Mouse (Mus musculus) myocyte (in vitro differentiated cells): ENCODE measurements around the gene Ninl.

Source experiments
- CEBPB ChIP-seq: IDR thresholded peaks from 2 replicates; pipeline ENCODE4 v1.6.1; 2011; ENCODE audit warnings: mild to moderate bottlenecking, moderate library complexity; ENCODE audit not compliant: poor library complexity, insufficient read depth, severe bottlenecking
- E2F4 ChIP-seq: IDR thresholded peaks from one replicate; pipeline ENCODE4 v1.6.1; 2011; ENCODE audit warnings: mild to moderate bottlenecking, control low read depth, moderate library complexity; ENCODE audit not compliant: insufficient read depth
- MAX ChIP-seq: IDR thresholded peaks from one replicate; pipeline ENCODE4 v1.6.1; 2011; ENCODE audit warnings: low read depth, mild to moderate bottlenecking, control low read depth
- MYOD1 ChIP-seq, 3 experiments: IDR thresholded peaks; one replicate each; pipeline ENCODE4 v1.6.1; 2011; ENCODE audit warnings: control low read depth in 2 of 3, low read depth in 2 of 3, mild to moderate bottlenecking in 2 of 3, moderate library complexity in 1 of 3; ENCODE audit not compliant: insufficient read length in 2 of 3, control insufficient read depth in 1 of 3
- MYOG ChIP-seq, 3 experiments: IDR thresholded peaks; one replicate each; pipeline ENCODE4 v1.6.1; 2011; ENCODE audit warnings: control low read depth in 2 of 3, low read depth in 2 of 3, mild to moderate bottlenecking in 2 of 3; ENCODE audit not compliant: insufficient read length in 2 of 3, control insufficient read depth in 1 of 3, insufficient read depth in 1 of 3
- POLR2A ChIP-seq: IDR thresholded peaks from one replicate; pipeline ENCODE4 v1.6.1; 2011; ENCODE audit warnings: low read depth, mild to moderate bottlenecking, control low read depth, moderate library complexity; ENCODE audit not compliant: insufficient read length
- POLR2AphosphoS2 ChIP-seq: IDR thresholded peaks from one replicate; pipeline ENCODE4 v1.6.1; 2011; ENCODE audit warnings: low read depth, control low read depth; ENCODE audit not compliant: insufficient read length
- SRF ChIP-seq: IDR thresholded peaks from one replicate; pipeline ENCODE4 v1.6.1; 2011; ENCODE audit warnings: low read depth; ENCODE audit not compliant: control insufficient read depth, insufficient read length
- TCF12 ChIP-seq: IDR thresholded peaks from one replicate; pipeline ENCODE4 v1.6.1; 2011; ENCODE audit warnings: mild to moderate bottlenecking, control low read depth; ENCODE audit not compliant: poor library complexity, insufficient read depth, severe bottlenecking
- USF1 ChIP-seq: IDR thresholded peaks from one replicate; pipeline ENCODE4 v1.6.1; 2011; ENCODE audit warnings: low read depth, mild to moderate bottlenecking, control low read depth, moderate library complexity

DNA sequence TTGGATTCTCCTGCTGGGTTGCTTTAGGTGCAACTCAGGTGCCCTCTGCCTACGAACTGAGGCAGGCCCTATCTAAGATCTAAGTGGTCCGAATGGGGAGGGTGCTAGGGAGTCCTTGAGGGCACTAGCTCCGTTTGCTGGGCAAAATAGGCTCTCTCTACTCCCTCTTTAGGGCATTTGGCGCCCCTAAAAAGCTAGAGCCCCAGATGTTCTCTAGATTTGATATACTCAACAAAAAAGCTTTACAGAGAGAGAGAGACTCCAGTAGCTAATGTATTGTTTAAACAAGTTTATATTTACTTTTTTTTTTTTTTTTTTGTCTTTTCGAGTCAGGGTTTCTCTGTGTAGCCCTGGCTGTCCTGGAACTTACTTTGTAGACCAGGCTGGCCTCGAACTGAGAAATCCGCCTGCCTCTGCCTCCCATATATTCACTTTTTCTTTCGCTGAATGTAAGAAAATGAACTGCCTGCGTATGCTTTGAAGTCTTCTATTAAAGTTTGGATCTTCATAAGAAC lies 134.2 kb downstream of the Ninl start, which contains the start of gene Gins1:
- TF ChIP-seq POLR2A (no peak), MYOG (IDR thresholded peaks at IDR 0.05; ENCODE audit: control insufficient read depth in 1 of 3, insufficient read depth in 1 of 3, insufficient read length in 2 of 3, low read depth in 2 of 3) (no peak), MAX (no peak), CEBPB (no peak), POLR2AphosphoS2 (no peak), TCF12 (no peak), MYOD1 (IDR thresholded peaks at IDR 0.05; ENCODE audit: control insufficient read depth in 1 of 3, insufficient read length in 2 of 3, low read depth in 2 of 3) (no peak), SRF (peak; percentile 2), E2F4 (no peak), USF1 (no peak)
